Mouse (Mus musculus): ENCODE measurements around the gene Zfp428.
"Not testable (repeated sequence)": the region's sequence is repeated elsewhere in the genome, so short reads cannot be mapped to it uniquely, and the experiment has no call there.

The Zfp428 gene

GRCm38 (mm10) chr7:24481474-24482207 is 25.2 kb upstream of the Zfp428 start, which contains the start of gene Cadm4:
TSS of gene Cadm4 (plus strand) at chr7:24482023.
- peak; percentile 98 for DNase-seq

GRCm38 (mm10) chr7:24482208-24483020 is 24.4 kb upstream of the Zfp428 start:
- no peak for DNase-seq

- not testable (repeated sequence) for DNase-seq
Observed at GRCm38 (mm10) chr7:24483291-24483690, 23.5 kb upstream of the Zfp428 start.

- no peak for DNase-seq
Observed at GRCm38 (mm10) chr7:24485481-24485880, 21.3 kb upstream of the Zfp428 start.

GRCm38 (mm10) chr7:24486654-24487130 is 20.1 kb upstream of the Zfp428 start:
- DNase-seq, result peak; percentile 58 to 62

GRCm38 (mm10) chr7:24487403-24487802 is 19.4 kb upstream of the Zfp428 start:
- DNase-seq, result no peak

GRCm38 (mm10) chr7:24488303-24488702 is 18.5 kb upstream of the Zfp428 start:
- peak; percentile 67 for DNase-seq

GRCm38 (mm10) chr7:24499856-24500577 is 6.8 kb upstream of the Zfp428 start:
- DNase-seq, result no peak

- peak; percentile 66 to 77 for DNase-seq
Observed at GRCm38 (mm10) chr7:24500929-24501328, 5.9 kb upstream of the Zfp428 start.

- DNase-seq, result peak; percentile 68
Observed at GRCm38 (mm10) chr7:24501492-24501891, 5.3 kb upstream of the Zfp428 start.

- DNase-seq, result peak in 1 of 2 experiments; percentile 49
Observed at GRCm38 (mm10) chr7:24504004-24504403, 2.8 kb upstream of the Zfp428 start.

GRCm38 (mm10) chr7:24504868-24505267 is 1.9 kb upstream of the Zfp428 start:
- no peak for DNase-seq

- peak in 1 of 2 experiments; percentile 40 for DNase-seq
Observed at GRCm38 (mm10) chr7:24505447-24506064, 1.2 kb upstream of the Zfp428 start.

GRCm38 (mm10) chr7:24506065-24506459 is 744 bp upstream of the Zfp428 start:
- peak; percentile 76 to 77 for DNase-seq

- DNase-seq, result peak; percentile 90 to 91
Observed at GRCm38 (mm10) chr7:24506476-24506837, 349 bp upstream of the Zfp428 start.

GRCm38 (mm10) chr7:24507726-24508114 is 914 bp downstream of the Zfp428 start:
- DNase-seq, result no peak

- DNase-seq, result no peak
Observed at GRCm38 (mm10) chr7:24512355-24512754, 5.5 kb downstream of the Zfp428 start, which contains the start of gene AC161166.1. TSS of gene AC161166.1 (minus strand) at chr7:24512455.

GRCm38 (mm10) chr7:24516319-24516718 is 9.5 kb downstream of the Zfp428 start:
- DNase-seq, result peak; percentile 64 to 76

GRCm38 (mm10) chr7:24517077-24517476 is 10.3 kb downstream of the Zfp428 start:
- DNase-seq, result no peak

- peak in 1 of 2 experiments; percentile 52 for DNase-seq
Observed at GRCm38 (mm10) chr7:24517654-24518053, 10.8 kb downstream of the Zfp428 start.

GRCm38 (mm10) chr7:24519130-24519529 is 12.3 kb downstream of the Zfp428 start:
- no peak for DNase-seq

- DNase-seq, result not testable (repeated sequence)
Observed at GRCm38 (mm10) chr7:24520054-24520453, 13.2 kb downstream of the Zfp428 start.

Measured in cerebellum, postnatal 10 days (tissue).